8 mouse cellular contexts compared by ENCODE assay signal in the genomic region with DNA sequence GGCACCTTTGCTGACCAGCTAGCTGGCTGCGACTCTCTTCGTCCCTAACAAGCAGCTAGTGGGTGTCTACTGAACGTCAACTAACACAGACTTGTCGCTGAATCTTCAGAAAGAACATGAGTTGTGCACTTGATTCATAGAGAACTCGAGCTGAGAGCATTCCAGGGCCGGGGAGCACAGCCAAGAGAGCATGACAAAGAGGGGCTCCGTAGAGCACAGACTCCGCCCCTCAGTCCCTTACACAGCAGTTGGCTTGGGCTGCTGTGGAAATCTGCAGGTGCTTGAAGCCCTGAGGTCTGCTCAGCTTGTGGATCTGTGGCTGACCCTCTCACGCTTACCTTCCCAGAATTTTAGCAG. TPM values are rescaled to one million over a fixed set of nuclear protein-coding genes. Genes with fewer than 3 reads are reported as not detected.
DNase-seq lines count a peak whose midpoint lies in the region; ATAC-seq and TF ChIP-seq lines count a peak whose summit lies in the region.

No protein-coding gene starts in this region.

- no peaks in the 10 kb centered on the region for H3K4me1 ChIP-seq in erythroblast, embryonic 14.5 days (ENCODE audit: control insufficient read depth)
- H3K4me1 ChIP-seq in hindbrain, embryonic 11.5 days (replicated peaks; ENCODE audit: control insufficient read depth, insufficient read depth, low read length) = peaks cover 9% of the 10 kb centered on the region
- H3K4me1 ChIP-seq in lung, postnatal 0 days (ENCODE audit: insufficient read depth, low read depth, low read length) = peaks cover 5% of the 10 kb centered on the region; the same call in 1 of the 2 replicates

- no peak for TF ChIP-seq EP300 in lung, postnatal 0 days (IDR thresholded peaks at IDR 0.05)

- H3K4me3 ChIP-seq in erythroblast, embryonic 14.5 days (replicated peaks) = peak overlapping the region; percentile 54
- H3K4me3 ChIP-seq in hindbrain, embryonic 11.5 days (ENCODE audit: low read depth, low read length) = peak overlapping the region; percentile 66
- peak overlapping the region; percentile 54 for H3K4me3 ChIP-seq in lung, postnatal 0 days (ENCODE audit: low read depth, low read length)

- no peak for ATAC-seq in erythroblast, adult 5-6 weeks (replicated peaks; ENCODE audit: low FRiP score, poor library complexity, severe bottlenecking)
- no peak for ATAC-seq in hindbrain, embryonic 11.5 days (ENCODE audit: low FRiP score)
- ATAC-seq in lung, postnatal 0 days = peak; percentile 34

- H3K27ac ChIP-seq in hindbrain, embryonic 11.5 days (ENCODE audit: low read depth, low read length) = peak overlapping the region; percentile 79
- peak overlapping the region; percentile 81; the same call in 1 of the 2 replicates for H3K27ac ChIP-seq in lung, postnatal 0 days (ENCODE audit: low read length)

- 10% methylated on average over 9 of the region's 9 CpGs for WGBS in hindbrain, embryonic 11.5 days
- 9% methylated on average over 9 of the region's 9 CpGs for WGBS in lung, postnatal 0 days

- H3K36me3 ChIP-seq in erythroblast, embryonic 14.5 days (ENCODE audit: control insufficient read depth) = no peaks in the 10 kb centered on the region; the same call in 1 of the 2 replicates
- H3K36me3 ChIP-seq in hindbrain, embryonic 11.5 days (ENCODE audit: control insufficient read depth, insufficient read depth, low read length) = no peaks in the 10 kb centered on the region
- no peaks in the 10 kb centered on the region for H3K36me3 ChIP-seq in lung, postnatal 0 days (ENCODE audit: insufficient read depth, low read length)

- H3K9ac ChIP-seq in hindbrain, embryonic 11.5 days (ENCODE audit: low read depth, low read length) = peak overlapping the region; percentile 89
- peak overlapping the region; percentile 54; the same call in 1 of the 2 replicates for H3K9ac ChIP-seq in lung, postnatal 0 days (replicated peaks; ENCODE audit: low read depth)

- no peak for TF ChIP-seq CTCF in lung, postnatal 0 days (IDR thresholded peaks at IDR 0.05)

- peak overlapping the region; percentile 97 for H3K4me2 ChIP-seq in hindbrain, embryonic 11.5 days (replicated peaks; ENCODE audit: low read depth, low read length)
- peak overlapping the region; percentile 82 for H3K4me2 ChIP-seq in lung, postnatal 0 days (replicated peaks; ENCODE audit: low read depth, low read length)

- peaks cover 44% of the 10 kb centered on the region for H3K27me3 ChIP-seq in erythroblast, embryonic 14.5 days (ENCODE audit: control insufficient read depth)
- H3K27me3 ChIP-seq in hindbrain, embryonic 11.5 days (ENCODE audit: control insufficient read depth, insufficient read depth, low read length) = peaks cover 5% of the 10 kb centered on the region
- peaks cover 11% of the 10 kb centered on the region for H3K27me3 ChIP-seq in lung, postnatal 0 days (replicated peaks; ENCODE audit: insufficient read depth, low read length)

- no peaks in the 10 kb centered on the region for H3K9me3 ChIP-seq in erythroblast, embryonic 14.5 days (ENCODE audit: control insufficient read depth, low read length)
- no peaks in the 10 kb centered on the region for H3K9me3 ChIP-seq in hindbrain, embryonic 11.5 days (ENCODE audit: control insufficient read depth, low read length)
- H3K9me3 ChIP-seq in lung, postnatal 0 days (ENCODE audit: low read length) = no peaks in the 10 kb centered on the region

- peak; percentile 14 for DNase-seq in right cerebral cortex, adult 18-20 months
- DNase-seq in right cerebral cortex, postnatal 25 days = no peak
- DNase-seq in hindbrain, embryonic 11.5 days (ENCODE audit: low spot score) = peak; percentile 59
- peak; percentile 54 for DNase-seq in lung, postnatal 0 days (ENCODE audit: low spot score)
- DNase-seq in c-Kit-positive CD71-positive TER-119-positive erythroid progenitor cells, embryonic 14.5 days (ENCODE audit: low spot score) = no peak
- no peak for DNase-seq in cerebellum, postnatal 4 days (ENCODE audit: low spot score in 2 of 2)

RNA-seq across cellular contexts. Expression of a gene that starts 0.4 kb away (rescaled TPM):
- 0.04 and 0.08 TPM in 2 replicates for polyA plus RNA-seq in erythroblast, embryonic 14.5 days (2012)
- 0.19 and 1.5 TPM in 2 replicates for total RNA-seq in erythroblast, adult 5-6 weeks (2015; ENCODE audit: low replicate concordance)
- 0.60 and 3.3 TPM in 2 replicates for total RNA-seq in erythroblast, adult 5-6 weeks (2017; ENCODE audit: low replicate concordance)
- polyA plus RNA-seq in hindbrain, embryonic 11.5 days (2014; fragmentation: Nextera tagmentation; extraction: Ambion mirVana) = 26.4 and 27.9 TPM in 2 replicates
- polyA plus RNA-seq in lung, postnatal 0 days (2015; fragmentation: Nextera tagmentation; extraction: Ambion mirVana) = 4.9 and 5.6 TPM in 2 replicates

Comparison
In these comparisons a context has a peak if more than half of its experiments do, and no peak if none do; other contexts are left out.
1. DNase-seq: peak in right cerebral cortex, adult 18-20 months (single experiment), hindbrain, embryonic 11.5 days (single experiment) and lung, postnatal 0 days (single experiment); none in right cerebral cortex, postnatal 25 days (single experiment), c-Kit-positive CD71-positive TER-119-positive erythroid progenitor cells, embryonic 14.5 days (single experiment) and cerebellum, postnatal 4 days (0 of 2).
2. Peak in every context shown above with its lines, with median percentiles within 50 percentile points of each other: H3K4me3 ChIP-seq.